Mouse (Mus musculus) C2C12 (cell line): ENCODE measurements around the gene Tinagl1.

ENCODE experiments used
- CTCF ChIP-seq: IDR thresholded peaks from one replicate; pipeline ENCODE4 v1.5.1; 2011; ENCODE audit not compliant: control insufficient read depth, insufficient read depth, insufficient read length
- FOSL1 ChIP-seq: IDR thresholded peaks from one replicate; pipeline ENCODE4 v1.8.0; 2011; ENCODE audit warnings: mild to moderate bottlenecking, low read length; ENCODE audit not compliant: poor library complexity, insufficient read depth, severe bottlenecking
- MAX ChIP-seq: IDR thresholded peaks from one replicate; pipeline ENCODE4 v1.6.1; 2011; ENCODE audit warnings: mild to moderate bottlenecking, control low read depth
- MYOD1 ChIP-seq: IDR thresholded peaks from one replicate; pipeline ENCODE4 v1.6.1; 2011; ENCODE audit warnings: low read depth; ENCODE audit not compliant: control insufficient read depth, insufficient read length
- MYOG ChIP-seq: IDR thresholded peaks from one replicate; pipeline ENCODE4 v1.6.1; 2011; ENCODE audit not compliant: control insufficient read depth, insufficient read length; ENCODE audit errors: extremely low read depth
- USF1 ChIP-seq: IDR thresholded peaks from one replicate; pipeline ENCODE4 v1.6.1; 2011; ENCODE audit warnings: low read depth, mild to moderate bottlenecking, control low read depth, moderate library complexity

DNA sequence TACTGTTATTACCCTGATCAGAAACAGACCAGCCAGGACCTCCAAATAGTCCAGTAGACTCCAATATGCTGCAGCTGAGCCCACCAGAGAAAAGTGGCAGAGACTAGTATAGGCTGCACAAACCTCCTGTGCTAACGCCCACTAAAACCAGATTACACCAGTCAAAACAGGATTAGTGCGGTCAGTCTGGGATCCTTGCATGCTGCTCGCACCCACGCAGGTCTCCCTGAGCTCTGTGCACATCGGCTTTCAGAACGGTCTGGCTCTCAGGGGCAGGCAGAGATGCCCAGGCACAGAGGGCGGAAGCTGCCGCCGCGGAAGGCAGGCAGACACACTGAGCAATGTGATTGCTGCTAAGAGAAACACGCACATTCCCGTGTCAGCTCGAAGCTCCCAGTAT, 8.1 kb upstream of the Tinagl1 start:
- TF ChIP-seq CTCF: no peak
- no peak for TF ChIP-seq USF1
- TF ChIP-seq MYOD1: no peak
- TF ChIP-seq MAX: no peak
- TF ChIP-seq FOSL1: no peak
- TF ChIP-seq MYOG: no peak
